Mouse (Mus musculus) forebrain, embryonic 16.5 days (tissue): ENCODE results near the gene Eif3j1. TPM values are rescaled to one million over a fixed set of nuclear protein-coding genes. Genes with fewer than 3 reads are reported as not detected.
"Not testable (repeated sequence)": the region's sequence is repeated elsewhere in the genome, so short reads cannot be mapped to it uniquely, and the experiment has no call there.

Experiments
- ATAC-seq: fragments of 200-750 bp; cut with Nextera tagmentation; 2 replicates; pipeline ENCODE4 v1.8.0; 2017; ENCODE audit warnings: mild to moderate bottlenecking, moderate library complexity
- H3K27ac ChIP-seq: fragments of 300-500 bp; sonication (generic); 2 replicates; pipeline ENCODE4 v1.5.1; 2014; ENCODE audit warnings: low read length, control low read depth
- H3K27me3 ChIP-seq: fragments of 300-500 bp; sonication (generic); replicated peaks from 2 replicates; pipeline ENCODE4 v1.6.1; 2014; ENCODE audit warnings: low read length; ENCODE audit not compliant: control insufficient read depth, insufficient read depth
- H3K36me3 ChIP-seq: fragments of 300-500 bp; sonication (generic); 2 replicates; pipeline ENCODE4 v1.6.1; 2014; ENCODE audit not compliant: control insufficient read depth, insufficient read depth
- H3K4me1 ChIP-seq: fragments of 300-500 bp; sonication (generic); replicated peaks from 2 replicates; pipeline ENCODE4 v1.6.1; 2014; ENCODE audit warnings: low read length; ENCODE audit not compliant: control insufficient read depth, insufficient read depth
- H3K4me2 ChIP-seq: fragments of 300-500 bp; sonication (generic); 2 replicates; pipeline ENCODE4 v1.6.1; 2014; ENCODE audit warnings: mild to moderate bottlenecking, low read length, control low read depth
- H3K4me3 ChIP-seq: fragments of 300-500 bp; sonication (generic); replicated peaks from 2 replicates; pipeline ENCODE4 v1.5.1; 2014; ENCODE audit warnings: mild to moderate bottlenecking, low read length, control low read depth
- H3K9ac ChIP-seq: fragments of 300-500 bp; sonication (generic); replicated peaks from 2 replicates; pipeline ENCODE4 v1.6.1; 2014; ENCODE audit warnings: low read depth, low read length, control low read depth
- H3K9me3 ChIP-seq: fragments of 300-500 bp; sonication (generic); 2 replicates; pipeline ENCODE4 v1.6.1; 2016; ENCODE audit warnings: low read length; ENCODE audit not compliant: control insufficient read depth
- WGBS: fragments of 180-500 bp; shearing (Covaris S2); extraction: QIAGEN DNeasy Blood & Tissue Kit; methylation state at CpG from one replicate; pipeline ENCODE4 v1.1.7; 2014; 5-methylcytosine and 5-hydroxymethylcytosine counted together
- microRNA-seq: library from miRNA; unstranded; fragments of <30 nt; microRNA quantifications from one replicate; pipeline ENCODE4, GENCODE M21; 2017
- polyA plus RNA-seq: library from polyadenylated mRNA; unstranded; fragments of >200 nt; fragmentation: Nextera tagmentation; extraction: Ambion mirVana; gene quantifications from 2 replicates; pipeline ENCODE4 v1.2.1, GENCODE M21; 2015

The Eif3j1 gene
- polyA plus RNA-seq, 1 experiment from 2014 or later: 11.0 TPM

DNA sequence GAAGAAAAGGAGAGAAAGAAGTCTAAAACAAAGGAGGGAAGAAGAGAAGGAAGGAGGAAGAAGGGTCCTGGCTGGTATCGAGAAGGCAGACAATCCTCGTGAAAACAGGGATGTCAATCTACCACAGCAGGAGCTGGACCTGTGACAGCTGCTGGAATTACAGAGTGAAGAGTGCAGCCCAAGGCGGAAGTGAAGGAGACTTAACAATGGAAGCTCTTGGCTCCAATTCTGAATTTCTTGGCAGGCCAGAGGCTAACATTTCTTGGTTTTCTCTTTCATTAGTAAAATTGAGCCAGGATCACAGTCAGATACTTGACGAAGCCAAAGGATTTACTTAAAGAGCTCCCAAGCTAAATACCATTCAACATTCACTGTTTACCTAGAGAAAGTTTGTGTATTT, 58.1 kb downstream of the Eif3j1 start:
- no peak overlapping the region for H3K9ac ChIP-seq
- ATAC-seq: no peak
- peaks cover 17% of the 10 kb centered on the region for H3K36me3 ChIP-seq
- H3K27me3 ChIP-seq: no peaks in the 10 kb centered on the region
- H3K9me3 ChIP-seq: no peaks in the 10 kb centered on the region
- no peak overlapping the region for H3K4me3 ChIP-seq
- no peak overlapping the region for H3K27ac ChIP-seq
- no peaks in the 10 kb centered on the region; the same call in 1 of the 2 replicates for H3K4me1 ChIP-seq
- WGBS: 45% methylated on average over 4 of the region's 4 CpGs
- H3K4me2 ChIP-seq: no peak overlapping the region

DNA sequence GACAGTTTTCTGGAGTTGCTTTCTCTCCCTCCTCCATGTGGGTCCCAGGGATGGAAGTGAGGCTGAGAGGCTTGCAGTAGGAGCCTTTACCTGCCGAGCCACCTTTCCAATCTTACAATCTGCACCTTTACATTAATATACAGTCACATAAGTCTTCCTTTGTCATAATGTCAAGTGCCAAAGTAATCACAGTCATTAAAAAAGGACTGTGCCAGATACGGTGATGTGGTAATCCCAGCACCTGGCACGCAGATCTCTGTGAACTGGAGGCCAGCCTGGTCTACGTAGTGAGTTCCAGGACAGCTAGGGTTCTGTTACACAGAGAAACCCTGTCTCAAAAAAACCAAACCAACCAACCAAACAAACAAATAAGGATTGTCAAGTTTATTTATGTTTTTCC, 65.5 kb downstream of the Eif3j1 start:
- WGBS: 92% methylated on average over 4 of the region's 4 CpGs
- Histone ChIP-seq H3K4me1 (no peaks in the 10 kb centered on the region), H3K27ac (no peak overlapping the region), H3K36me3 (peaks cover 25% of the 10 kb centered on the region), H3K4me3 (no peak overlapping the region), H3K4me2 (no peak overlapping the region), H3K9ac (no peak overlapping the region), H3K9me3 (no peaks in the 10 kb centered on the region), H3K27me3 (no peaks in the 10 kb centered on the region)
- ATAC-seq: no peak

DNA sequence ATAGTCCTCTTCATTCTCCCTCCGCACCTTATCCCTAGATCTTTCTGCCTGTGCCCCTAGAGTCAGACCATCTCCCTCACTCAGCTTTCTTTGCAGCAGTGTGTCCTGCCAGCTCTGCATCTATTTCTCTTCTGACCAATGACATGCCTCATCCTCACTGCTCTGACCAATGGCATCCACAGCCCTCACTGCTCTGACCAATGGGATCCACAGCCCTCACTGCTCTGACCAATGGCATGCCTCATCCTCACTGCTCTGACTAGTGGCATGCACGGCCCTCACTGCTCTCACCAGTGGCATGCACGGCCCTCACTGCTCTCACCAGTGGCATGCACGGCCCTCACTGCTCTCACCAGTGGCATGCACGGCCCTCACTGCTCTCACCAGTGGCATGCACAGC, 69.3 kb downstream of the Eif3j1 start:
- not testable (repeated sequence) for H3K4me3 ChIP-seq, H3K9me3 ChIP-seq, ATAC-seq, H3K4me2 ChIP-seq, H3K27me3 ChIP-seq, H3K27ac ChIP-seq, H3K9ac ChIP-seq, H3K4me1 ChIP-seq
- WGBS: 86% methylated on average over 5 of the region's 5 CpGs
- peaks cover 19% of the 10 kb centered on the region for H3K36me3 ChIP-seq

DNA sequence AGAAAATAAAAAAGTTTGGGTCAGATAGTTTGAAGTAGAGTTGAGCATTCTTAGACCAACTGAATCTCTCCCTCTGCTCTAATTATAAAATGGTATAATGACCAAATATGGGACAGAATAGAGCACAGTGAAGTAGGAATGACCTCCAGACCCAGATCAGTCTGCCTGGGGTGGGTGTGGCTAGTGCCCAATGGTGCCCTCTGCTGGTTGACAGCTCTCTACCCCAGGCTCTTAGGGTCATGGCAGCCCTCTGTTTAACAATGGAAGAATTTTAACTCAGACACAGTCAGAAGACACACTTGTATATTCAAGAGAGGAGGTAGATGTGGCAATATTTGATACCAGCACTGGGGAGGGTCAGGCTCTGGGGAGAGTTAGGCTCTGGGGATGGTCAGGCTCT, 73.7 kb downstream of the Eif3j1 start:
- Histone ChIP-seq H3K4me3 (no peak overlapping the region), H3K9ac (no peak overlapping the region), H3K4me2 (no peak overlapping the region), H3K27ac (no peak overlapping the region), H3K36me3 (peaks cover 8% of the 10 kb centered on the region), H3K4me1 (no peaks in the 10 kb centered on the region), H3K9me3 (no peaks in the 10 kb centered on the region), H3K27me3 (no peaks in the 10 kb centered on the region)
- ATAC-seq: no peak

Small RNAs within 50 kb of the gene (microRNA-seq; reads per million reads assigned to microRNA genes)
- not detected for gene Gm47314

Other genes starting within 250 kb of the Eif3j1 start
- 32.9 and 34.9 TPM in 2 replicates for gene Frmd5, start 221.5 kb upstream of the Eif3j1 start, polyA plus RNA-seq
- gene Casc4, start 161.6 kb upstream of the Eif3j1 start, polyA plus RNA-seq: 25.0 and 25.8 TPM in 2 replicates
- gene Ctdspl2, start 72.5 kb upstream of the Eif3j1 start, polyA plus RNA-seq: 49.4 and 49.9 TPM in 2 replicates
- gene Mageb3, start 72.5 kb upstream of the Eif3j1 start, polyA plus RNA-seq: 0.40 and 1.3 TPM in 2 replicates
- 8.6 and 8.8 TPM in 2 replicates for gene Spg11, start 89.8 kb downstream of the Eif3j1 start, polyA plus RNA-seq
- gene B2m, start 119.1 kb downstream of the Eif3j1 start, polyA plus RNA-seq: 56.8 and 73.6 TPM in 2 replicates
- gene Trim69, start 132.2 kb downstream of the Eif3j1 start, polyA plus RNA-seq: not detected in 2 replicates
- gene Patl2, start 157.6 kb downstream of the Eif3j1 start, polyA plus RNA-seq: not detected in 2 replicates
- not detected in 2 replicates for gene Terb2, start 157.7 kb downstream of the Eif3j1 start, polyA plus RNA-seq
- 16.2 and 16.4 TPM in 2 replicates for gene Sord, start 206.2 kb downstream of the Eif3j1 start, polyA plus RNA-seq